Mouse (Mus musculus) embryonic fibroblast, embryonic 13.5 days (primary cell): ENCODE measurements around the gene Osbpl10.

Experiments used
- CTCF ChIP-seq: IDR thresholded peaks from 2 replicates; pipeline ENCODE4 v1.5.1; 2011; ENCODE audit warnings: mild to moderate bottlenecking, control low read depth, low read length, moderate library complexity, borderline replicate concordance; ENCODE audit not compliant: insufficient read depth
- POLR2A ChIP-seq: IDR thresholded peaks from 2 replicates; pipeline ENCODE4 v1.6.1; 2011; ENCODE audit warnings: low read depth, mild to moderate bottlenecking, control low read depth, low read length, moderate library complexity

GRCm38 (mm10) chr9:115220466-115220865, 242.1 kb downstream of the Osbpl10 start:
- TF ChIP-seq CTCF (no peak), POLR2A (no peak)
